Mouse (Mus musculus) C2C12 (cell line): ENCODE data around the gene Nuak1.

Experiments used
- CTCF ChIP-seq: IDR thresholded peaks from one replicate; pipeline ENCODE4 v1.5.1; 2011; ENCODE audit not compliant: control insufficient read depth, insufficient read depth, insufficient read length
- MAX ChIP-seq: IDR thresholded peaks from one replicate; pipeline ENCODE4 v1.6.1; 2011; ENCODE audit warnings: mild to moderate bottlenecking, control low read depth
- USF1 ChIP-seq: IDR thresholded peaks from one replicate; pipeline ENCODE4 v1.6.1; 2011; ENCODE audit warnings: low read depth, mild to moderate bottlenecking, control low read depth, moderate library complexity

GRCm38 (mm10) chr10:84401189-84401588 lies 39.2 kb downstream of the Nuak1 start:
- TF ChIP-seq CTCF (no peak), MAX (no peak), USF1 (peak; percentile 13)
